Mouse (Mus musculus): Measurements from ENCODE around the gene Ppp1r10. TPM values are rescaled to one million over a fixed set of nuclear protein-coding genes. Genes with fewer than 3 reads are reported as not detected.
A peak's percentile ranks its signal among the peaks of the same experiment; 100 is the strongest.

Gene Ppp1r10
- total RNA-seq (2014; fragmentation: Nextera tagmentation) (85.7 and 93.8 TPM in 2 replicates), total RNA-seq (2017) (64.7 and 77.3 TPM in 2 replicates), polyA plus RNA-seq (2012) (30.9 and 33.0 TPM in 2 replicates)

DNA sequence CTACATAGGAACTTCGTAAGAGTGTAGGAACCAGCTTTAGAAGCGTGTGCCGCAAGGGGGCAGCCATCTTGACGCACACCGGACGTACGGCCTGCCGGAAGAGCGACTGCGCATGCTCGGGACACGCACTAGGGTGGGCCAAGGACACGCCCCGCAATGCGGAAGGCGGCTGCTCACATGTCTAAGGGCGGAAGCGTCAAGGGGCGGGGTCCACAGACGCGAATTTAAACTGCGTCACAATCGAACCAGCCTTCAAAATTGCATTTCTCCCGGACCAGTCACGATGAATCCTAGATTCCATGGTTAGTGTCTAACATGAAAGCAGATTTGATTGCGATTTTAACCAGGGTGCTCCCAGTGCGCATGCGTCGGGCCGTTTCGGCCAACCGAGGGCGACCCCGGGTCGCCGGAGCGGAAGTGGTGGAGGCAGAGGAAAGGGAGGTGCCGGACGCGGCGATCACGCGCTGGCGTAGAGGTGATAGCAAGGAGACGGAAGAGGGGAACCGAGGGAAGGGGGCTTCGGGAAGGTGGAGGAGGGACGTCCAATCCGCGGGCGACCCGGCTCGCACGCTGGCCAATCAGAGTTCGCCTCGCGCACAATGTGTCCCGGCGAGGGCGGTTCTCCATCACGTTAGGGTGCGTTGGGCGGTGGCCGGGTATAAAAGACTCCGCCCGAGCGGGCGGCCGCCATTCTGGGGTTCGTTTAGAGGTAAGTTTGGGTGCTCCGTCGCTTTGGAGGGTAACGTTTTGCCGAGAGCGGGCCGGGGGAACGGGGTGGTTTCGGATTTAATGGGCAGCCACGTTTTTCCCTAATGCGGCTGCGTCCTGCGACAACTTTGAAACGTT is at the start of gene Ppp1r10, which contains the start of gene Mrps18b:
TSS of gene Ppp1r10 (plus strand) at position 138 of the 846 bp plus-strand sequence.
TSS of gene Mrps18b (minus strand) at position 93 of the 846 bp plus-strand sequence.
- H3K36me3 ChIP-seq (replicated peaks) = peaks cover 55% of the 10 kb centered on the region
- peak; percentile 91 for DNase-seq (ENCODE audit: low spot score)

DNA sequence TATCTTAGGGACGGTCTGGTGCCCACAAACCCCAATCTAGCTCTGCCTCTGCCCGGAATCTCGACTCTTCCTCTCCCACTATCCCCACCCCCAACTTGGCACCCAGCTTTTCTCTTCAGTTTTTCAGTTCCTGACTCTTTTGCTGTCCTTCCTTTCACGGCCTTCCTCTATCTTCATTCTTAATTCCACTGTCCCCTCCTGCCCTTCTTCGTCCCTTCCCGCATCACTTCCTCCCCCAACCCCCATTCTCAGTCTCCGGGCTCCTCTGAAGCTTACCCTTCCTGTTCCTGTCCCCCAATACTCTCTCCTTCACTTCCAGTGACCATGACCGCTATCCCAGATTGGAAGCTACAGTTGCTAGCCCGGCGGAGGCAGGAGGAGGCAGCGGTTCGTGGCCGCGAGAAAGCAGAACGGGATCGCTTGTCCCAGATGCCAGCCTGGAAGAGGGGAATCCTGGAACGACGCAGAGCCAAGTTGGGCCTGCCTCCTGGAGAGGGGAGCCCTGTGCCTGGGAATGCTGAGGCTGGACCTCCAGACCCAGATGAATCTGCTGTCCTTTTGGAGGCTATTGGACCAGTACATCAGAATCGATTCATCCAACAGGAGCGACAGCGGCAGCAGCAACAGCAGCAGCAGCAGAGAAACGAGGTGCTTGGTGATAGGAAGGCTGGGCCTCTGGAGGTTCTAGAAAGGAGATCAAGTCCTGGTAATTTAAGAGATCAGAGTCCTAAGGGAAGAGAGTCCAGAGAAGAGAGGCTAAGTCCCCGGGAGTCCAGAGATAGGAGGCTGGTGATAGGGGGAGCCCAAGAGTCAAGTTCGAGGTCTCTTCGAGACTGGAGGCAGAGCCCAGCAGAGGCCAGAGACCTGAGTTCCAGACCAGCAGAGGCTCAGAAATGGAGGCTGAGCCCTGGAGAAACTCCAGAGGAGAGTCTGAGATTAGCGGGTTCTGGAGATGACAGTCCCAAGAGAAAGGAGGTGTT is 49.0 kb upstream of the Ppp1r10 start:
- ATAC-seq (ENCODE audit: extremely low read depth, insufficient number of reproducible peaks, low FRiP score, poor library complexity, severe bottlenecking) (no peak), DNase-seq (ENCODE audit: low spot score) (peak; percentile 37)
- TF ChIP-seq POLR2AphosphoS5 (IDR thresholded peaks at IDR 0.05; ENCODE audit: insufficient replicate concordance, low read depth, low read length) (no peak), CTCF (IDR thresholded peaks at IDR 0.05; ENCODE audit: low read depth, low read length) (0 out of 2 replicates have a peak, but pooled peaks have one; percentile 7)
- Histone ChIP-seq H3K27me3 (ENCODE audit: insufficient read depth, low read length) (peaks cover 17% of the 10 kb centered on the region; the same call in 1 of the 2 replicates), H3K36me3 (replicated peaks) (peaks cover 35% of the 10 kb centered on the region), H3K4me1 (ENCODE audit: insufficient read depth, low read depth, low read length) (peaks cover 94% of the 10 kb centered on the region), H3K4me3 (ENCODE audit: low read depth, low read length) (peak overlapping the region; percentile 74), H3K9me3 (replicated peaks) (peaks cover 4% of the 10 kb centered on the region; the same call in 1 of the 2 replicates)

More for the DNA sequence above, at the start of gene Ppp1r10, which contains the start of gene Mrps18b:
- TF ChIP-seq POLR2AphosphoS5 (IDR thresholded peaks at IDR 0.05; ENCODE audit: insufficient replicate concordance, low read depth, low read length) (peak; percentile 98), GATA2 (IDR thresholded peaks at IDR 0.05; ENCODE audit: borderline replicate concordance, low read depth, low read length) (no peak), TAL1 (conservative IDR thresholded peaks at IDR 0.05; ENCODE audit: low read depth, low read length) (no peak)
- peak; percentile 80 for ATAC-seq (ENCODE audit: extremely low read depth, insufficient number of reproducible peaks, low FRiP score, poor library complexity, severe bottlenecking)
- no peaks in the 10 kb centered on the region for H3K9me3 ChIP-seq (replicated peaks)
- H3K4me3 ChIP-seq (ENCODE audit: low read depth, low read length) = peak within 1 kb of the TSS; percentile 79
- H3K4me1 ChIP-seq (ENCODE audit: insufficient read depth, low read depth, low read length) = peaks cover 56% of the 10 kb centered on the region
- H3K27me3 ChIP-seq (ENCODE audit: insufficient read depth, low read length) = no peaks in the 10 kb centered on the region

DNA sequence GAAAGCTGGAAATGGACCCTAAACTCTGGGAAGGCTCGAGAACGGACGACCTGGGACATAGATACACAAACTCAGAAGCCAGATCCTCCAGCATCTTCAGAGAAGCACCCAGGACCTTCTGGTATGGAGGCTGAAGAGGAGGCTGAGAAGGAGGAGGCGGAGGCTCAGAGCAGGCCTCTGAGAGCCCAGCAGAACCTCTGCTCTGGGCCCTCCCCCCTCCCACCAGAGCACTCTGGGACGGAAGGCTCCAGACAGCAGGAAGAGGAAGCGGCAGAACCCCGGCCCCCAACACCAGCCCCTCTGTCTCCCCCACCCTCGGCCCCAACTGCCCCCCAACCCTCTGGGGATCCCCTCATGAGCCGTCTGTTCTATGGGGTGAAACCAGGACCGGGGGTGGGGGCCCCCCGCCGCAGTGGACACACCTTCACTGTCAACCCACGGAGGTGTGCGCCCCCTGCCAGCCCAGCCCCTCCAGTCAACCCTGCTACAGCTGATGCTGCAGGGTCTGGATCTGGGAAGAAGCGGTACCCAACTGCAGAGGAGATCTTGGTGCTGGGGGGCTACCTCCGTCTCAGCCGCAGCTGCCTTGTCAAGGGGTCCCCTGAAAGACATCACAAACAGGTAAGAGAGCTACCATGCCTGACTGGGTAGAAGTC is 47.9 kb upstream of the Ppp1r10 start:
- DNase-seq (ENCODE audit: low spot score) = peak; percentile 58
- H3K4me1 ChIP-seq (ENCODE audit: insufficient read depth, low read depth, low read length) = peaks cover 94% of the 10 kb centered on the region
- no peak for TF ChIP-seq GATA2 (IDR thresholded peaks at IDR 0.05; ENCODE audit: borderline replicate concordance, low read depth, low read length)
- no peak for TF ChIP-seq GATA1 (IDR thresholded peaks at IDR 0.05; ENCODE audit: borderline replicate concordance, low read length)
- no peak for TF ChIP-seq POLR2AphosphoS5 (IDR thresholded peaks at IDR 0.05; ENCODE audit: insufficient replicate concordance, low read depth, low read length)
- no peak for TF ChIP-seq CTCF (IDR thresholded peaks at IDR 0.05; ENCODE audit: low read depth, low read length)
- TF ChIP-seq TAL1 (conservative IDR thresholded peaks at IDR 0.05; ENCODE audit: low read depth, low read length) = no peak
- H3K4me3 ChIP-seq (ENCODE audit: low read depth, low read length) = peak overlapping the region; percentile 74
- peaks cover 4% of the 10 kb centered on the region; the same call in 1 of the 2 replicates for H3K9me3 ChIP-seq (replicated peaks)
- H3K27me3 ChIP-seq (ENCODE audit: insufficient read depth, low read length) = peaks cover 17% of the 10 kb centered on the region; the same call in 1 of the 2 replicates
- ATAC-seq (ENCODE audit: extremely low read depth, insufficient number of reproducible peaks, low FRiP score, poor library complexity, severe bottlenecking) = no peak
- H3K36me3 ChIP-seq (replicated peaks) = peaks cover 37% of the 10 kb centered on the region

DNA sequence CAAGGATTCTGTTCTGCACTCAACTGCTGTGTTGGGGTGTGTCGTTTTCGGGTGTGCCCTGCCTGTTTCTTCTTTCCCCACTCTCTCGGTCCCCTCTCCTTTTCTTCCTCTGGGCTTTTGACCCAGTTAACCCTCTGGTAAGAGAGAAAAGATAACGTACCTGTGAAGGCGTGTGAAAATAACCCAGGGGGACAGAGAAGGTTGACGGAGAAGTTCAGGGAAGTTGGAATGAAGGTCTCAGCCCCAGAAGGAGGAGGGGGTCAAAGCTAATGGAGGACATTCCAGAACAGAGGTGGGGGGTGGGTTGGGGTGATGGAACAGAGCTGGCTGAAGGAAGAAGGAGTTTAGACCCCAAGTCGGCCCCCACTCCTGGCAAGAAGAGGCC is 47.3 kb upstream of the Ppp1r10 start:
- TF ChIP-seq GATA2 (IDR thresholded peaks at IDR 0.05; ENCODE audit: borderline replicate concordance, low read depth, low read length) (no peak), CTCF (IDR thresholded peaks at IDR 0.05; ENCODE audit: low read depth, low read length) (no peak), POLR2AphosphoS5 (IDR thresholded peaks at IDR 0.05; ENCODE audit: insufficient replicate concordance, low read depth, low read length) (no peak), TAL1 (conservative IDR thresholded peaks at IDR 0.05; ENCODE audit: low read depth, low read length) (no peak), GATA1 (IDR thresholded peaks at IDR 0.05; ENCODE audit: borderline replicate concordance, low read length) (no peak)
- DNase-seq (ENCODE audit: low spot score) = no peak
- peaks cover 4% of the 10 kb centered on the region; the same call in 1 of the 2 replicates for H3K9me3 ChIP-seq (replicated peaks)
- H3K27me3 ChIP-seq (ENCODE audit: insufficient read depth, low read length) = peaks cover 17% of the 10 kb centered on the region; the same call in 1 of the 2 replicates
- peak overlapping the region; percentile 74 for H3K4me3 ChIP-seq (ENCODE audit: low read depth, low read length)
- no peak for ATAC-seq (ENCODE audit: extremely low read depth, insufficient number of reproducible peaks, low FRiP score, poor library complexity, severe bottlenecking)
- peaks cover 94% of the 10 kb centered on the region for H3K4me1 ChIP-seq (ENCODE audit: insufficient read depth, low read depth, low read length)
- H3K36me3 ChIP-seq (replicated peaks) = peaks cover 37% of the 10 kb centered on the region

DNA sequence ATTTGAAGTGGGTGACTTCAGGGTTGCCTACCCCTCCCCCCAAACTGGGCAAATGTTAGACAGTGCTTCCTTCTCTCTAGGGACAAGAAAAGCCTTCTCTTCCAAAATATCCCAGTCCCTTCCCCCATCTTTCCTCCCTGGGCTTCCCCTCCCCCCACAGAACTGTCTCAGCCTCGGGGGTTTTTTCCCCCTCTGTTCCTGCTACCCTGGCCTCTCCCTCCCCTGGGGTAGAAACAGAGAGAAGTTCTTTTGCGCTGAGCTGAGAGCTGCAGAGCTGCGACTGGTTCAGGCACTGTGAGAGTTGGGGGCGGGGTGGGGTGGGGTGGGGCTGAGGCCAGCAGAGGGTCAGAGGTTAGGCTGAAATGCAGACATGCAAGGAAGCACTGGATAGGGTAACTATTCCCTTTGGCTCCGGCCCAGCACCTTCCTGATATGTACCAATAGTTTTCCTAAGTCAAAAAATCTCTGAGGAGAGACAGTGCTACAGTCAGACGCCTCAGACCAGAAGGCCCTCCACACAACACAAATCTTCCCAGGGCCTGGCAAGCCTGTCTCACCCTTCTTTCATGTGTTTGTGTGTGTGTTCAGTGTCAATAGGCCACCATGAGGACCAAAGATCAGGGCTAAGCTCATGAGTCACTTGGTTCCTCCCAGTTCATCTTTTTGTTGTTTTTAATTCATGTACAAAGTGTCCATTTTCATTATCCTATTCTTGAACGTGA is 46.7 kb upstream of the Ppp1r10 start:
- H3K4me1 ChIP-seq (ENCODE audit: insufficient read depth, low read depth, low read length) = peaks cover 94% of the 10 kb centered on the region
- no peak for ATAC-seq (ENCODE audit: extremely low read depth, insufficient number of reproducible peaks, low FRiP score, poor library complexity, severe bottlenecking)
- TF ChIP-seq POLR2AphosphoS5 (IDR thresholded peaks at IDR 0.05; ENCODE audit: insufficient replicate concordance, low read depth, low read length) (no peak), GATA2 (IDR thresholded peaks at IDR 0.05; ENCODE audit: borderline replicate concordance, low read depth, low read length) (no peak), TAL1 (conservative IDR thresholded peaks at IDR 0.05; ENCODE audit: low read depth, low read length) (no peak), CTCF (IDR thresholded peaks at IDR 0.05; ENCODE audit: low read depth, low read length) (no peak), GATA1 (IDR thresholded peaks at IDR 0.05; ENCODE audit: borderline replicate concordance, low read length) (no peak)
- peak overlapping the region; percentile 74 for H3K4me3 ChIP-seq (ENCODE audit: low read depth, low read length)
- peaks cover 17% of the 10 kb centered on the region; the same call in 1 of the 2 replicates for H3K27me3 ChIP-seq (ENCODE audit: insufficient read depth, low read length)
- H3K9me3 ChIP-seq (replicated peaks) = peaks cover 4% of the 10 kb centered on the region; the same call in 1 of the 2 replicates
- peaks cover 37% of the 10 kb centered on the region for H3K36me3 ChIP-seq (replicated peaks)
- DNase-seq (ENCODE audit: low spot score) = peak; percentile 64
